Mouse (Mus musculus): ENCODE measurements around the gene Syk.

The Syk gene

DNA sequence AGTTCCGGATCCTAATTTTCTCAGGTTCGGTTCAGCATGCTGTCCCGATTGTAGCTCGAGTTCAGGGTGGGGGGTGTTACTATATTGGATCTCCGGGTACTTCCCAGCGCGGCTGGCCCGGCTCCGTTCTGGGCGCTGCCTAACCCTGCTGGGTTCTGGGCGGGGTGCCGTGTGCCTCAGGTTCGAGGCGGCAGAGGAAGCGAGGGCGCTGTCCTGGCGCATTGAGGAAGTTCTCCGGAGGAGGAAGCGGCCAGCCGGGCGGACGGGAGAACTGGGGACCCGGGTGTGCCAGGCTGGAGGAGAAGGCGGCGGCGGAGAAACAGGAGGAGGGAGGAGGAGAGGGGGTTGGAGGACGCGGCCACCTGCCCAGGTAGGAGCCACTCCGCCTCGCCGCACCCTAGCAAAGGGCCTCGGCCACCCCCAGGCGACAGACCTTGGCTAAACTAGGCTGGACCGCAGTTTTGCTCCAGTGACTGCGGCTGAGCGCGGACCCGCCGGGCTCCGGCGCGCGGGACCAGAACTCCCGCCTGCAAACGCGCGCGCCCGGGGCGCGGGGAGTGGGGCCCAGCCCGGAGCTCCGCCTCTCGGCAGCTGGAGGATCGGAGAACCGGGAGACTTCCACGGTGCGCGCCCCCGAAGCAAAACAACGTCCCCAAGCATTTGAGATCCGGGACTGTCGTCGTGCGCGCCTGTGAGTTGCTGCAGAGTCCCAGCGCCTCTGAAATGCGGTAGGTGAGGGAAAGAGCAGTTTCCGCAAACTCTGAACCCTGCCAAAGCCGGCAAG lies at the start of gene Syk:
Syk (plus strand) TSS at position 296 of the 784 bp plus-strand sequence.
- peak; percentile 66 for DNase-seq

- DNase-seq: no peak
These were observed 49.3 kb upstream of the Syk start for GRCm38 (mm10) chr13:52533644-52534043.

DNA sequence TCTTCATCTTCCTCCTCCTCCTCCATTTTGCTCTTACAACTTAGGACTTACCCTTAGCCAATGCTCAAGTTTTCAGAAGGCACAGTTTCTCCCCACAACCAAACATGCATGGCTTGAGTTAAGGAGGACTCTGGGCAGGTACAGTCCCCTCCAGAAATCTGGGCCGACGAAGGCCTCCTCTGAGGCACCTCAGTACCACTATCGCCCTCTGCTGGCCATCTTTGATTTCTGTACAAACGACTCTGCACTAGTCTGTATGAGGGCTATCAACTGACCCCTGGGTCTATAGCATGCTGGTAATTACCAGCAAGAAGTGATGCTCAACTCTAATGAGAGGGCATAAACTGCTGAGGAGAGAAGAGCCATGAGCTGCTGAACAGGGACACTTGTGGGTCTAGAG lies 47.4 kb upstream of the Syk start:
- DNase-seq: peak; percentile 77

- DNase-seq: no peak
These were observed 45.0 kb upstream of the Syk start for GRCm38 (mm10) chr13:52537754-52538587.

DNA sequence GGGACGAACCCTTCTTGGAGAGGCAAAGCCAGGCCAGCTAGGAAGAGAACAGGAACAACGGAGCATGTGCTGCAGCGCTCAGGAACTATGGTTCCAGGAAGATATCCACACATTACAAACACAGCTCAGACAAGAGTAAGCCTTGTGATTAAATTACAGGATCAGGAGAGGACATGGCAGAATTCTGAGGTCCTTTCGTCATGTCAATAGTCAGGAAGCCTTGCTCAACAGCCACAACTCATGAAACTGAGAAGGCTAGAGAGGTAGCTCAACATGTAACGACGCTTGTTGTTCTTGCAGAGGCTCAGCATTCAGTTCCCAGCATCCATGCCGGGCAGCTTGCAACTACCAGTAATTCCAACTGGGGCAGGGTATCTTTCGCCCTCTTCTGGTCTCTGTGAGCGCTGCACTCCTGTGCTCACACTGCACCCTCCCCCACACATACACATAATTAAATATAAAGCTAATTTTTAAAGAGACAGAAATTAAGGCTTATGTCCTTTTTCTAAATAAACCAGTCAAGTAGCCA lies 44.3 kb upstream of the Syk start:
- no peak for DNase-seq

DNA sequence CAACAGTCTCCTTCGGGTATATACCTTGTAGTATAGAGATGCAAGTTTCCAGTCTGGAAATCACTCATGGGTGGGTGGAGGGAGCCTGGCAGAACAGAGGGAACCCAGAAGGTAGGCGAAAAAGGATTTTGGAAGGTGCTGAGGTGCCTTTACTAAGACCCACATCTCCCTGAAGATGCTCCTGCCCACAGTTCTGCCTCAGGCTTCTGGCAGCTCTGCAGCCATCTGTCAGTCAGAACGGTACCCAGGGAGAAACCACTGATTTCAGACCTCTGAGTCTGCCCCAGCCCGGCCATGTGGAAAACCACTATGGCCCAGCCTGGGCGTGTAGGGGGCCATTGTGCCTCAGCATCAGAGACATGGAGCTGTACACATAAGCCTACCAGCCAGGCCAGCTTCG lies 43.5 kb upstream of the Syk start:
- DNase-seq: no peak

DNA sequence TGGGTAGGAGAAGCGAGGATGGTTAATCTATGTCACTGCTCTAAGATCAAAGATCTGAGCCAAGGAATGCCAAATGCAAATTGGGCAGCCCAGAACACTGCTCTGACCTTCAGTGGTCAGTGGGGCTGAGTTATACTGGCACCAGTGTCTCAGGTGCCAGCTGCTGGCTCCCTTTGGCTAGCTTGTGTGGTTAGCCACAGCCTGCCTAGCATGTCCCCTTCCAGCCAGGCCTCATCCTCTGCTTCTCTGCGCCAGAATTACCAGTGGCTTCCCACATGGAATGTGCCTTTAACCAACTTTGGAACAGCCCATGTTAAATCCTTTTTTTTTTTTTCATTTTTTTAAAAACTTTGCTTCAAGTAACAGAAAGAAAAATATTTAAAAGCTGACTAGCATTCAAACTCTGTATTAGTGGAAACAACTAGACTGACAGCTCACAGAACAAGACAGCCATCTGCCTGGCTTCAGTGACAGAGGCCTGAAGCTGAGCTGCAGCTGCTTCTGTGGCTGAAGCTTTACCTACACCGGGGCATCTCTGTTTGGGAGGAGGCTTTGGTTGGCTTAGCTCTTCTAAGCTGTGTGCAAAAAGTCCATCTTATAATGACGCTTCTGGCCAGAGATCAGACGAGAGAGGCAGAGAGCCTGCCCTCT lies 41.5 kb upstream of the Syk start:
- no peak for DNase-seq

- DNase-seq: no peak
These were observed 40.9 kb upstream of the Syk start for GRCm38 (mm10) chr13:52542036-52542526.

GRCm38 (mm10) chr13:52542636-52543035 lies 40.3 kb upstream of the Syk start:
- DNase-seq: no peak

DNA sequence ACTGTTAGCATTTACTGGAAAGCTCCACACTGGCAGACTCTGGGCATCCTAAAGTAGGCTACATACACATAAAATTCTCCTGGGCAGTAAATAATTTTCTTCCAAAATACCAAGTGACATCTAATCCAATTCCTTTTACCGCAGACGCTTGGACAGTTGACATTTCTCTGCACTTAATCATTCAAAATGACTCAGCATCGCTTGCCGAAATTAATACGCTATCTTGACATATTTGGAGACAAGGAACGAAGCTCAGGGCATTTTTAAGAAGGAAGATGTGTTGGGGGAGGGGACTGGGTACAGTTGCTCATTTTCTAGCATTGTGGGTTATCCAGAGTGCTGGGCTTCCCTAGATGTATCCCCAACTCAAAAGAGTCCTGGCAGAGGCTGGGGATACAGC lies 36.7 kb upstream of the Syk start:
- no peak for DNase-seq

DNA sequence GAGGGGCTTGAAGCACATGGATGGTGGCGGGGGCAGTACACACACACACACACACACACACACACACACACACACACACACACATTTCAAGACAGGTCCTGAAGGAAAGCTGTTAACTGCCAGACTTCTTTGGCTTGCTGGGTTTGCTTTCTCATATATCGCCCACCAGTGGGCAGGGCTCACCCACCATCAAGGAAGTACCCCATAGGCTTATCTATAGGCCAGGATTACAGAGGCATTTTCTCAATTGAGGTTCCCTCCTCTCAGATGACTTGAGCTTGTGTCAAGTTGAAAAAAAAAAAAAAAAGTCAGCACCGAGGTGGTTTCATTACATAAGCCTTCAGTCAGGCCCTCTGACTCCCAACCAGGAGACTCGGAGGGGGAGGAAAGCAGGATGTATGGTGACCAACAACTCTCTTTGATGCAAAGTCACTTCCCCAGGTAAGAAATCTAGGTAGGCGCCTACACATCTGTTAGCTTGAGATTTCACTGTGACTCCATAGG lies 32.2 kb upstream of the Syk start:
- DNase-seq: no peak

GRCm38 (mm10) chr13:52551275-52551674 lies 31.7 kb upstream of the Syk start:
- no peak for DNase-seq

- DNase-seq: no peak
These were observed 30.0 kb upstream of the Syk start for GRCm38 (mm10) chr13:52552822-52553477.

DNA sequence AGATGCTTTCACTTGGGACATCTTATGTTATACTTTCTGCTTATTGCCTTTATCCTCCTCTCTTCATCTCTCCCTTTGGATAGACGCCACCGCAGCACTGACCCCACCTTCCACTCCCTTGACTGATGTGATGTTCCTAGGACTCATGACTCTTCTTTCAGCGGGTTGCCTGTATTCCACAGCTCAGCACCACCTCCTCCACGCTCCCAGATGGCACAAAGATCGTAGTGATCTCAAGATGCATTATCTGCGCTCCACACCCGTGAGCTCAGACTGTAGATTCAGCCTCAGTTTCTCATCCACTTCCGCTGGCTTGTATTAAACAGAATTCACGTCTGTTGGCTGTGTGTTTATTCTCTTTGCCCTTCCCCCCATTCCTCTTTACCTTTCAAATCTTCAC lies 28.3 kb upstream of the Syk start:
- no peak for DNase-seq

- no peak for DNase-seq
These were observed 25.6 kb upstream of the Syk start for GRCm38 (mm10) chr13:52557421-52557820.

DNA sequence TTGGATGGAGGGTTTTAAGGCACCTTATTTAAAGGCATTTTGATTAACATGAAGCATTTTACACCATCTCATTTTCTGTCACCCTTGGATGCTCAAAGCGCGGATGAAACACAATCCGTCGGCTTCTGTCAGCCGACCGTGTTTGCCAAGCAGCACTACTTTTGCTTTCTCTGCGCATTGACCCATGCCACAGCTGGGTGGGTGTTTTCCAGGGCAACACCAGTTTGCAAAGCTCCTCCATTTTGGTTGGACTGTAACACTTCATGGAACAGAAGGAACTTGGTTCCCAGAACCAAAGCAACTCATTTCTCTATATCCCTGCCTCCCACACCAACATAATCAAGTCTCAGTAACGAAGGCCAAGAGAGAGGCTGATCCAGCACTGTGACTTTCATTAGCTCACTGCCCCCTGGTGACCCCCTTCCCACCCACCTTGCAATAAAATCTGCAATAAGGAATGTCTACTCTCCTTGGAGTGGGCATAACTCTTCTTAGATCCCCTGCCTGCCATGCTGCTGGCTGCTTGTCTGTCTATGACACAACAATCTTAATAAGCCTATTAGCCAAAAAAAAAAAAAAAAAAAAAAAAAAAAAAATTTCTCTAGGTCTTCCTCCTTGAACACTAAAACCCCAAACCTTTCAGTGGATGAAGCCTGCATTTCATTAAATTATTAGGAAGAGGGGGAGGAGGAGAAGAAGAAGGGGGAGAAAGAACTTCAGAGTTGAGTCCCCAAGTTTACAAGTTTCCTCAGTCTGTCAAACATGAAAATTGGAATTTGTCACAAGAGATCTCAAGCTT lies 21.4 kb upstream of the Syk start:
- DNase-seq: no peak

DNA sequence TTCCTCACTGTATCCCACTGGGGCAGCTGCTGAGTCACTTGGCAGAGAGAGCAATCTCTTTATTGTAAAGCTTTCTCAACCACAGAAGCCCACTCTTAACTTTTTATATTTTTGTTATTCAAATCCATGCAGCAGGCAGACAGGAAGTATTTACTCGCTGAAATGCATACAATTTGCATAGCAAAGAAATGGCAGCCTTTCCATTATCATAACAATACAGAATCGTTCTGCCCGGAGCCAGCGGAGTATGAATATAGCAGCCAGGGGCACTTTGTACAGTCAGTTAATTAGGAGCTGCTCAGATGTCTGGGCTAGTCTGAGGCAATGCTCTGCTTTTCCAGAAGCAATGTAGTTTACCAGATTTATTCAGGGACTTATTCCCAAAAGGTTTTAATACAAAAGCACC lies 20.8 kb upstream of the Syk start:
- DNase-seq: no peak

DNA sequence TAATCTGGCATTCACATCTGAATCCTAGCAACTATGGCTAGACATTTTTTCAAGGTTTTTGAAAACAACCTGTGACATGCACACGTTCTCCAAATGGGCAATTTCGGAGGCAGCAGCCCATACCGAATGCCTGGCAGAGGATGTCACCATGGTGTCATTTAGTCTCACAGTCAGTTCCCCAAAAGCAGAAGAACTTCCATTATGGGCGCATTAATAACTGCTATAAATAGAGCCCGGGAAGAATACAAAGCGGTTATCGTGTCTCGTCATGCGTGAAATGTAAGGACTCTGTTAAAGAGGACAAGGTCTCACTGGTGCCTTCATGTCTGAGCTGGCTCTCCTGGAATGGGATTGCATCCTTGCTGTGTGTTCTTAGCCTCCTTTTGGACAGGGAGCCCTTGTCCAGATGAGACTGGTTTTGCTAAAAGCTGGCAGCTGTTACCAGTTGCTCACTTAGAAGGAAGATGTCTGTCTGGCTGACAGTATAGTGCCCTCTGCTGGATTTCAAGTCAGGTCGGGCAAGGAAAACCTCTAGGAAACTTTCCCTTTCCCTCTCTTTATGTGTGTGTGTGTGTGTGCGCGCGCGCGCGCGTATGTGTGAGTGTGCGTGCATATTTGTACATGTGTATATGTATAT lies 17.8 kb upstream of the Syk start:
- no peak for DNase-seq

- no peak for DNase-seq
These were observed 16.7 kb upstream of the Syk start for GRCm38 (mm10) chr13:52566188-52566760.

GRCm38 (mm10) chr13:52566777-52567176 lies 16.2 kb upstream of the Syk start:
- no peak for DNase-seq

All from right cerebral cortex, postnatal 4 days (tissue).